Mouse (Mus musculus): Measurements from ENCODE around the gene Pi16. TPM values are rescaled to one million over a fixed set of nuclear protein-coding genes. Genes with fewer than 3 reads are reported as not detected.
"Not testable (repeated sequence)": the region's sequence is repeated elsewhere in the genome, so short reads cannot be mapped to it uniquely, and the experiment has no call there.

Gene Pi16
- 1.3 and 2.0 TPM in 2 replicates for polyA plus RNA-seq (2015; fragmentation: Nextera tagmentation; extraction: Ambion mirVana)

DNA sequence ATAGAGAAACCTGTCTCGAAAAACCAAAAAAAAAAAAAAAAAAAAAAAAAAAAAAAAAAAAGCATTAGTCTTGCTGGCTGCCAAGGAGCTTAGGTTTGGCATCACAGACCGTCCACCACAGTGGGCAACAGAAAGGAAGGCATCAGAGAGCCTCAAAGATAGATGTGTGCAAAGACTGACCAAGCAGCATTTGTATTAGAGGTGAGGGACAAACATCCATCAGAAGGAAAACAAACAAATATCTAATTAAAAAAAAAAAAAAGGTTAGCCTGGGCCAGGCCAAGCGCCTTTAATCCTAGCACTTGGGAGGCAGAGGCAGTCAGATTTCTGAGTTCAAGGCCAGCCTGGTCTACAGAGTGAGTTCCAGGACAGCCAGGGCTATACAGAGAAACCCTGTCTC is at the start of gene Pi16:
Gene Pi16 (plus strand): TSS at position 301 of the 400 bp plus-strand sequence.
- H3K36me3 ChIP-seq; H3K4me2 ChIP-seq; H3K9ac ChIP-seq; H3K4me3 ChIP-seq; ATAC-seq (ENCODE audit: low FRiP score); H3K9me3 ChIP-seq; H3K27ac ChIP-seq: not testable (repeated sequence)
- 98% methylated on average over 3 of the region's 3 CpGs for WGBS
- Histone ChIP-seq H3K27me3 (peaks cover 40% of the 10 kb centered on the region), H3K4me1 (replicated peaks) (peaks cover 15% of the 10 kb centered on the region)

DNA sequence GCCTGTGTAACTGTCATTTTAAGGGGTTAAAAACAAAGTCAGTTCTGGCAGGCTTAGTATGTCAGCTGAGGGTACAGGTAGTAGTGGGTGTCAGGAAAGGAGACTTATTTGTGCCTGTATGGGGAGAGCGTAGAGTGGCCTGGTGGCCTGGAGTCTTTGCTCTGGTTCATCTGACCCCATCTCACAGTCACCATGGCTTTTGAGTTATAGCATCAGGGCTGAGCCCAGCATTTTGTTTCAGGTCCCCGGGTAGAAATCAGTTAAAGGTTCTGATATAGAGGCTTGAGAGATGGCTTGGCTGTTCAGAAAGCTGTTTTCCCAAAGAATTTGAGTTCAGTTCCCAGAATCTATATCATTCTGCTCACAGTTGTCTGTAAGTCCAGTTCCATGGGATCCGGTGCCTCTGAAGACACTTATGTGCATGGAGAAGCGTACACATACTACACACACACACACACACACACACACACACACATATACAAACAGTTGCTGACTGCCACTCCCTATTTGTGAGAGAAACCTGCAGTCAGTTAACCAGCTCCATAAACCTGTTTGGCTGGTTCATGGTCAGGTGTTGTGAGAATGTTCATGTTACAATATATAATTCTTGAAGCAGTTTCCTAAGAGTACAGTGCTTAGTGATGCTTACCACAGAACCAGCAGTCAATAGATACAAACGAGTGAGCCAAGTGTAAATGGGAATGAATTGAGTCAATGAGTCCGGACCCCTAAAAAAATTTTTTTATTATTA is 49.4 kb upstream of the Pi16 start:
- H3K27ac ChIP-seq: peak overlapping the region; percentile 92; the same call in 1 of the 2 replicates
- peak overlapping the region; percentile 72 for H3K4me2 ChIP-seq
- 67% methylated on average over 6 of the region's 6 CpGs for WGBS
- peak; percentile 36 for ATAC-seq (ENCODE audit: low FRiP score)
- H3K9me3 ChIP-seq: no peaks in the 10 kb centered on the region
- no peaks in the 10 kb centered on the region for H3K27me3 ChIP-seq
- peak overlapping the region; percentile 88 for H3K4me3 ChIP-seq
- H3K36me3 ChIP-seq: no peaks in the 10 kb centered on the region
- peak overlapping the region; percentile 98 for H3K9ac ChIP-seq
- peaks cover 37% of the 10 kb centered on the region for H3K4me1 ChIP-seq (replicated peaks)

DNA sequence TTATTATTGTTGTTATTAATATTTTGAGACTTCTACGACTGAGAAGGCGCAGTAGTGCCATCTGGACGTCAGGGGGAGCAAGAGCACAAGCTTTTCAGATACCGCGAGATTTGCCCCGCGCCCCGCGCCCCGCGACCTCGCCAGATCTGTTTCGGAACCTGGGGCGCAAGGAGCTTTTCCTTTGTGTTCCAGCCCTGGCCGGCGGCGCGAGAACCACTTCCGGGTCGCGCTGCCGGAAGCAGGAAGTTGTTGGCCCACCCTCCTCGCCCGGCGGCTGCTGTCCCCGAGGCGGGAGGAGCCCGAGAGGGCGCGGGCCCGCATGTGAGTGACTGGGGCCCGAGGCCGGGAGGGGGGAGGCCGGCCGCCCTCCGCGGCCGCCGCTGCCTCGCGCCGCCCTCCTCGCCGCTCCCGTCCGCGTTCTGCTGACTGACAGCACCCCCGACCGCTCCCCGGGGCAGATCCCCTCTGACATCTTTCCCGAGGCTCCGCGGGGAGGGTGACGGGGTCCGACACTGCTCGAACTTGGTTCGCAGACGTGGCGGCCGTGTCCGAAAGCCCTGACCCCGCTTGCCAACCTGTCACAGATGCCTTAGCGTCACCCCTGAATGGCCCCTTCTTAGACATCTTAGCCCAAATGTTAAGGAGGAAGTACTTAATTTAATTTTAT is 48.7 kb upstream of the Pi16 start, which contains the start of gene BC004004:
Gene BC004004 (plus strand): TSS at position 107 of the 667 bp plus-strand sequence.
- Histone ChIP-seq H3K4me2 (peak within 1 kb of the TSS; percentile 72), H3K27ac (peak within 1 kb of the TSS; percentile 92), H3K27me3 (no peaks in the 10 kb centered on the region), H3K9me3 (no peaks in the 10 kb centered on the region), H3K9ac (peak within 1 kb of the TSS; percentile 98), H3K36me3 (no peaks in the 10 kb centered on the region), H3K4me3 (peak within 1 kb of the TSS; percentile 88), H3K4me1 (replicated peaks) (peaks cover 35% of the 10 kb centered on the region)
- peak; percentile 92 for ATAC-seq (ENCODE audit: low FRiP score)
- under 1% methylated on average over 42 of the region's 63 CpGs for WGBS

DNA sequence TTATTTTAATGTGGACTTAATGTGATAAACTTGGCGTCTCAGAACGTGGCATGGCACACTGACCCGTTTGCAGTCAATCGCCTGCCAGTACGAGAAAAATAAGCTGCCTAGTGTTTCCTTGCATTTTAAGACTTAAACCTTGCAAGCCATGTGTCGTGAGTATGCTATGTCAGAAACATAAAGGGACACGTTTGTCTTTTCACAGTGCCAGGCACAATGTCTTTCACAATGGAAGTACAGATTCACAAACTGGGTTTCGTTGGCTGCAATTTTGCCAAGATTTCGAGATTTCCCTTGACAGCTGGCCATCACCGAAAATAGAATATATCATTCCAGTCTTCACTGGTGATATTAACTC is 48.2 kb upstream of the Pi16 start:
- no peaks in the 10 kb centered on the region for H3K27me3 ChIP-seq
- ATAC-seq (ENCODE audit: low FRiP score): no peak
- WGBS: 21% methylated on average over 10 of the region's 10 CpGs
- peaks cover 36% of the 10 kb centered on the region for H3K4me1 ChIP-seq (replicated peaks)
- H3K36me3 ChIP-seq: no peaks in the 10 kb centered on the region
- peak overlapping the region; percentile 92 for H3K27ac ChIP-seq
- no peaks in the 10 kb centered on the region for H3K9me3 ChIP-seq
- peak overlapping the region; percentile 88 for H3K4me3 ChIP-seq
- H3K4me2 ChIP-seq: peak overlapping the region; percentile 72
- peak overlapping the region; percentile 98 for H3K9ac ChIP-seq

DNA sequence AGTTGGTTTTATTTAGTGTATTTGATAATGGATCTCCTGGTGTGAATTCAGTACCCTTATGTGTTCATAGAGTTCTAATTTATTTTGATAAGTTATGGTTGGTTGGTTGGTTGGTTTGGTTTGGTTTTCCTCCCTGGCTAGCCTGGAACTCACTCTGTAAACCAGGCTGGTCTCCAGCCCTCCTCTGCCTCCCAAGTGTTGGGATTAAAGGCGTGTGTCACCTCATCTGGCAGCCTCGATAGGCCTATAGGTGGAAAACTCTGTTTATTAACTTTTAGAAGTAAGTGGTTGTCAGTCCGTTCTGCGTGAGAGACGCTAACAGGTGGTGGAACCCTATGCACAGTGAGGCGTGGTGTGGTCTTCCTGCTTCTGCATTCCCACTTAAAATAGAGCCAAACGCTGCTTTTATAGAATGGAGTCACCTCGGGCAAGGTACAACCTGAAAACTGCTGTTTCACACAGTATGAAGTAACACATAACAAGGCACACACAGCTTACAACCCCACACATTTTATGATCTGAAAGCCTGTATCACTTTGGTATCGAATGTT is 47.3 kb upstream of the Pi16 start:
- H3K9ac ChIP-seq: peak overlapping the region; percentile 98; the same call in 1 of the 2 replicates
- H3K27ac ChIP-seq: no peak overlapping the region
- 95% methylated on average over 9 of the region's 9 CpGs for WGBS
- H3K4me3 ChIP-seq: no peak overlapping the region
- H3K4me1 ChIP-seq (replicated peaks): peaks cover 31% of the 10 kb centered on the region
- H3K9me3 ChIP-seq: no peaks in the 10 kb centered on the region
- no peak for ATAC-seq (ENCODE audit: low FRiP score)
- no peaks in the 10 kb centered on the region for H3K36me3 ChIP-seq
- no peaks in the 10 kb centered on the region for H3K27me3 ChIP-seq
- peak overlapping the region; percentile 72 for H3K4me2 ChIP-seq

DNA sequence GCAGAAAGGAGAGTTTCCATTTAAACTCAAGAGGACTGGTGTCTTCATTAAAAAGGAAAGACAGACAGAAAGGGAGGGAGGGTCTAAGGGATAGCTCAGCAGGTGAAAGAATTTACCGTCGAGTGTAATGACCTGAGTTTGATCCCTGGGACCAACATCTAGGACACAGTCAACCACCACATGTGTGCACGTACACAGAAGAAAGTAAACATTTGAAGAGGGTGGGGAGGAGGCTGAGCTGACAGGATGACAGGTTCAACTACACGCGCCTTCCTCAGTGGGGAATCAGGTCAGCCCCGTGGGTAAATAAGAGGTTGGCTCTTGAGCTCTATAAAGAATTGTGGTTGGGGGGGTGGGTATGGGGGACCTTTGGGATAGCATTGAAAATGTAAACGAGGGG is 44.3 kb upstream of the Pi16 start:
- no peak overlapping the region for H3K4me2 ChIP-seq
- H3K9ac ChIP-seq: no peak overlapping the region
- no peaks in the 10 kb centered on the region for H3K27me3 ChIP-seq
- no peak for ATAC-seq (ENCODE audit: low FRiP score)
- no peak overlapping the region for H3K4me3 ChIP-seq
- H3K9me3 ChIP-seq: no peaks in the 10 kb centered on the region
- H3K4me1 ChIP-seq (replicated peaks): peaks cover 27% of the 10 kb centered on the region
- peaks cover 3% of the 10 kb centered on the region; the same call in 1 of the 2 replicates for H3K36me3 ChIP-seq
- 86% methylated on average over 7 of the region's 7 CpGs for WGBS
- no peak overlapping the region for H3K27ac ChIP-seq

DNA sequence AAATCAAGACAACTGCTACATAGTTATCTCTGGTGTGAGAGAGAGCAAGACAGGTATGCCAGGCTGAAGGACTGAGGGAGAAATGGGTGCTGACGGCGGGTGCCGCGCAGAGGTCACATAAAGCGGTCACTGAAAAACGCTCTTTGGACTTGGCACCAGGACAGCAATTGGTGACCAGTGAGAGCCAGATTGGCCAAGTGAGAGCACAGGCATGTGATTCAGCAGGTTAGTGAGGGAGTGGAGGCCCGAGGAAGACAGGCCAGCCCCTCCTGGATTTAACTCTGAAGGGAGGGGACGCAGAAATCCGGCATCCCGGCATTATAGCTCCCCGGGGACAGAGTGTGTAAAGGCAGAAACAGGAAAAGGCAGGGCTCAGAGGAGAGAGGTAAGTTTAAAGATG is 43.6 kb upstream of the Pi16 start:
- H3K9me3 ChIP-seq: no peaks in the 10 kb centered on the region
- no peak overlapping the region for H3K4me2 ChIP-seq
- H3K4me1 ChIP-seq (replicated peaks): peaks cover 24% of the 10 kb centered on the region
- H3K27ac ChIP-seq: no peak overlapping the region
- ATAC-seq (ENCODE audit: low FRiP score): no peak
- H3K36me3 ChIP-seq: peaks cover 10% of the 10 kb centered on the region; the same call in 1 of the 2 replicates
- no peak overlapping the region for H3K9ac ChIP-seq
- no peak overlapping the region for H3K4me3 ChIP-seq
- 84% methylated on average over 11 of the region's 11 CpGs for WGBS
- no peaks in the 10 kb centered on the region for H3K27me3 ChIP-seq

DNA sequence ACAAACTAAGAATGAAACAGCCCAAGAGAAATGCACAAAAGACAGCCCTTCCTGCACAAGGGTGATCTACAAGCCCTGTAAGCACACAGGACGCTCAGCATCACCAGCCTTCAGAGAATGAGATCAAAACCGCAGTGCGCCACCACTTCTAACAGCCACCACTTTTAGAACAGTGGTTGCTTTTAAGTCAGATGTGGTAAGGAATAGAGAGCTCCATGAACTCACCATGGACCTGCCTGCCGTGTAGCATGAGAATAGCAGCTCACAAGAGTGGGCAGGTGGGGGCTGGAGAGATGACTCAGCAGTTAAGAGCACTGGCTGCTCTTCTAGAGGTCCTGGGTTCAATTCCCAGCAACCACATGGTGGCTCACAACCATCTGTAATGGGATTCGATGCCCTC is 37.1 kb upstream of the Pi16 start:
- H3K27ac ChIP-seq: no peak overlapping the region
- no peaks in the 10 kb centered on the region for H3K27me3 ChIP-seq
- H3K4me1 ChIP-seq (replicated peaks): peaks cover 13% of the 10 kb centered on the region
- H3K4me2 ChIP-seq: no peak overlapping the region
- ATAC-seq (ENCODE audit: low FRiP score): no peak
- no peak overlapping the region for H3K9ac ChIP-seq
- no peaks in the 10 kb centered on the region for H3K9me3 ChIP-seq
- peaks cover 44% of the 10 kb centered on the region for H3K36me3 ChIP-seq
- WGBS: 93% methylated on average over 5 of the region's 5 CpGs
- no peak overlapping the region for H3K4me3 ChIP-seq

DNA sequence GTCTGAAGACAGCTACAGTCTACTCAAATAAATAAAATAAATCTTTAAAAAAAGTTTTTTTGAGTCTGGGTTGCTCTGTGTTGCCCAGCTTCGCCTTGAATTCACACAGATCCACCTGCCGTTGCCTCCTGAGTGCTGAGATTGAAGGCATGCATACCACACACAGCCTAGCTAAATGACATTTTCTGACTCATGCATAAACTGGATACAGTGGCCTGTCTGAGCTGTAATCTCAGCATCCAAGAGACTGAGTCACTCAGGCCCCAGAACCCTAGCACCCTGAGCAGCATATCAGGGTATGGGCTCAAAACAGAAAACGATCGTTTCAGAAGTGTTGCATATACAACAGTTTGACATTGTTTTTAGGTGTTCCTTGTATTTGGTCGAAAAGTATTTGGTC is 35.9 kb upstream of the Pi16 start:
- ATAC-seq (ENCODE audit: low FRiP score): no peak
- Histone ChIP-seq H3K9ac (no peak overlapping the region), H3K27ac (no peak overlapping the region)

DNA sequence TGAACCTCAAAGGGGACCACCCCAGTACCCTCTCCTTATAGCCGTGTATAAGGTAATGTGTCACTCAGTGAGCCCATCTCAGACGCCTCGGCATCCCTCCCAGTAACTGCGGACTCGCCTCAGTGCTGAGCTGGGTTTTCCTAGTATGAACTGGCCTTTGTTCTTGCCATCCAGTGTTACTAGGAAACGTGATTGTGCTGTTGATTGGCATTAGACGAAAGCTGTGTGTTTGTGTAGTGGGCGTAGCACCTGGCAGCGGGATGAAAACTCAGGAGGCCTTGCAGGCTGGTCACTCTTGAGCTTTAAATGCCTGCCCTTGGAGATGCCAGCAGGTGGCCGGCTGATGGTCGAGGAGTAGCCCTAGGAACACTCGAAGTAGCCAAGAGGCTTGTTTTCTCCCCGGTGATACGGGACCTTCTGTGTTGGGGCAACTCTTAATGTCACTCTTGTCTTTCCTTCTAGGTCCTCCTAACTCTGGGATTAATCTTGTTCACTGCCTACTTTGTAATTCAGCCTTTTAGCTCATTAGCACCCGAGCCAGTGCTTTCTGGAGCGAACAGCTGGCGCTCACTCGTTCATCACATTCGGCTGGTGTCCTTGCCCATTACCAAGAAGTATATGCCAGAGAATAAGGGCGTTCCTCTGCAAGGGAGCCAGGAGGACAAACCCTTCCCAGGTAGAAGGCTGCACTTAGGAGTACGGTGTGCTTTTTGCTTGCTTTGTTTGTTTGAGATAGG is 35.1 kb upstream of the Pi16 start:
- Histone ChIP-seq H3K27me3 (no peaks in the 10 kb centered on the region), H3K4me3 (no peak overlapping the region), H3K4me2 (no peak overlapping the region), H3K27ac (peak overlapping the region; percentile 74), H3K9me3 (no peaks in the 10 kb centered on the region), H3K9ac (peak overlapping the region; percentile 30; the same call in 1 of the 2 replicates), H3K4me1 (replicated peaks) (peaks cover 13% of the 10 kb centered on the region), H3K36me3 (peaks cover 54% of the 10 kb centered on the region)
- ATAC-seq (ENCODE audit: low FRiP score): no peak
- 48% methylated on average over 21 of the region's 21 CpGs for WGBS

More for the DNA sequence above, 35.9 kb upstream of the Pi16 start:
- Histone ChIP-seq H3K9me3 (no peaks in the 10 kb centered on the region), H3K36me3 (peaks cover 53% of the 10 kb centered on the region), H3K4me2 (no peak overlapping the region), H3K27me3 (no peaks in the 10 kb centered on the region), H3K4me1 (replicated peaks) (peaks cover 13% of the 10 kb centered on the region), H3K4me3 (no peak overlapping the region)
- 87% methylated on average over 5 of the region's 5 CpGs for WGBS

DNA sequence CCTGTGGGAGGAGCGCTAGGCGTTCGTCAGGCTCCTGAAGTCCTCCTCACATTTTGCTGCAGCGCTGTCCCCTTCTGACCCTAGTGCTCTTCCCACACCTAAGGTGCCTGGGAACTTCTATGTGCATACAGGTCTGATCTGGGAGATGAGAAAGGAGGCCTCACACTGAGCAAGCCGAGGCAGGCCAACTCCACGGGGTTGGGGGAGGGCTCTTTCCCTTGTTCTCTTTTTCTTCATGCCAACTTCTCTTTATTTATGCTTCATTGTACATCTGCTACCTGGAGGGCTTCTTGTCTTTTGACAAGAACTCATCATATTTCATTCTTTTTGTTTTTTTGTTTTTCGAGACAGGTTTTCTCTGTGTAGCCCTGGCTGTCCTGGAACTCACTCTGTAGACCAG is 25.7 kb upstream of the Pi16 start:
- WGBS: 86% methylated on average over 7 of the region's 7 CpGs
- H3K4me3 ChIP-seq: no peak overlapping the region
- no peak overlapping the region for H3K9ac ChIP-seq
- H3K27ac ChIP-seq: no peak overlapping the region
- H3K36me3 ChIP-seq: peaks cover 59% of the 10 kb centered on the region
- no peaks in the 10 kb centered on the region for H3K27me3 ChIP-seq
- no peaks in the 10 kb centered on the region for H3K4me1 ChIP-seq (replicated peaks)
- no peaks in the 10 kb centered on the region for H3K9me3 ChIP-seq
- H3K4me2 ChIP-seq: no peak overlapping the region
- no peak for ATAC-seq (ENCODE audit: low FRiP score)

DNA sequence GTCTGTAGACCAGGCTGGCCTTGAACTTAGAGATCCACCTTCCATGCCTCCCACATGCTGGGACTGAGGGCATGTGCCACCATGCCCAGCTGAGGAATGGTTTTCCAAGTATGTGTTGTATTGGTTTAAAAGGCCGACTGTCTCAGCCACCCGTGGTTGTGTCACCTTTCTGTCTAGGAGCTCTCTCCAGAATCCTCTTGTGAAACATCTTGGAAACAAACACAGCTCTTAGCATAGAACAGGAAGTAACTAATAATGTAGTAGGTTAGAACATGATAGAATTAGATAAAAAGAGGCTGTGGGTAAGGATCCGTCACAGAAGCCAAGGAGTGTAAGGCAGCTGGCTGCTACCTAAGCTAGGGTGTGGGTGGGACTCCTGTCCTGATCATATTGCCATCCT is 24.5 kb upstream of the Pi16 start:
- no peak for ATAC-seq (ENCODE audit: low FRiP score)
- Histone ChIP-seq H3K9me3 (no peaks in the 10 kb centered on the region), H3K4me1 (replicated peaks) (no peaks in the 10 kb centered on the region), H3K4me3 (no peak overlapping the region), H3K9ac (no peak overlapping the region), H3K4me2 (no peak overlapping the region), H3K36me3 (peaks cover 71% of the 10 kb centered on the region), H3K27me3 (no peaks in the 10 kb centered on the region), H3K27ac (no peak overlapping the region)
- WGBS: 89% methylated on average over 3 of the region's 3 CpGs

Measured in hindbrain, embryonic 13.5 days (tissue).